Mouse (Mus musculus) right cerebral cortex, postnatal 25 days (tissue): Measurements from ENCODE around the gene Jam2.

Experiments used
- DNase-seq: peaks from one replicate; pipeline ENCODE4 v3.0.0; 2022

Jam2 gene

GRCm38 (mm10) chr16:84783279-84783678 is 9.4 kb downstream of the Jam2 start:
- no peak for DNase-seq

- DNase-seq, result no peak
Observed at GRCm38 (mm10) chr16:84784966-84785365, 11.0 kb downstream of the Jam2 start.

- no peak for DNase-seq
Observed at GRCm38 (mm10) chr16:84790595-84791165, 16.8 kb downstream of the Jam2 start.

GRCm38 (mm10) chr16:84793401-84793800 is 19.5 kb downstream of the Jam2 start:
- DNase-seq, result no peak

GRCm38 (mm10) chr16:84795337-84795736 is 21.4 kb downstream of the Jam2 start:
- no peak for DNase-seq

GRCm38 (mm10) chr16:84796678-84797077 is 22.8 kb downstream of the Jam2 start:
- no peak for DNase-seq

- no peak for DNase-seq
Observed at GRCm38 (mm10) chr16:84800038-84800437, 26.1 kb downstream of the Jam2 start.

GRCm38 (mm10) chr16:84802217-84802616 is 28.3 kb downstream of the Jam2 start:
- no peak for DNase-seq

GRCm38 (mm10) chr16:84804866-84805265 is 30.9 kb downstream of the Jam2 start:
- DNase-seq, result no peak

- no peak for DNase-seq
Observed at GRCm38 (mm10) chr16:84806175-84806574, 32.3 kb downstream of the Jam2 start.

GRCm38 (mm10) chr16:84807874-84808273 is 34.0 kb downstream of the Jam2 start:
- no peak for DNase-seq

GRCm38 (mm10) chr16:84810254-84810653 is 36.3 kb downstream of the Jam2 start:
- no peak for DNase-seq

GRCm38 (mm10) chr16:84813852-84814251 is 39.9 kb downstream of the Jam2 start:
- no peak for DNase-seq

GRCm38 (mm10) chr16:84814511-84814910 is 40.6 kb downstream of the Jam2 start:
- DNase-seq, result no peak

- no peak for DNase-seq
Observed at GRCm38 (mm10) chr16:84817423-84817822, 43.5 kb downstream of the Jam2 start.

- no peak for DNase-seq
Observed at GRCm38 (mm10) chr16:84825009-84825408, 51.1 kb downstream of the Jam2 start.

- DNase-seq, result no peak
Observed at GRCm38 (mm10) chr16:84831696-84832095, 57.8 kb downstream of the Jam2 start.

GRCm38 (mm10) chr16:84832736-84833135 is 58.8 kb downstream of the Jam2 start:
- DNase-seq, result no peak

- DNase-seq, result no peak
Observed at GRCm38 (mm10) chr16:84834344-84834743, 60.4 kb downstream of the Jam2 start.

GRCm38 (mm10) chr16:84834745-84835440 is 61.0 kb downstream of the Jam2 start, which contains the start of gene Gabpa:
Gene Gabpa (plus strand): TSS chr16:84834925.
- peak; percentile 92 for DNase-seq

GRCm38 (mm10) chr16:84835441-84835822 is 61.5 kb downstream of the Jam2 start, which contains the start of gene Atp5j:
Gene Atp5j (minus strand): TSS chr16:84835625.
- peak; percentile 87 for DNase-seq

GRCm38 (mm10) chr16:84835823-84836743 is 62.2 kb downstream of the Jam2 start:
- no peak for DNase-seq

GRCm38 (mm10) chr16:84838576-84838975 is 64.7 kb downstream of the Jam2 start:
- DNase-seq, result no peak

- DNase-seq, result no peak
Observed at GRCm38 (mm10) chr16:84853492-84853891, 79.6 kb downstream of the Jam2 start.
